Mouse (Mus musculus): ENCODE data around the gene Eml6. TPM values are rescaled to one million over a fixed set of nuclear protein-coding genes. Genes with fewer than 3 reads are reported as not detected.

Eml6 gene
- polyA plus RNA-seq, 1 experiment from 2014 or later, result 1.1 TPM

- WGBS, result 89% methylated on average over 14 of the region's 14 CpGs
- H3K4me1 ChIP-seq (ENCODE audit: control insufficient read depth, insufficient read depth, low read length), result no peaks in the 10 kb centered on the region
- no peaks in the 10 kb centered on the region for H3K36me3 ChIP-seq (ENCODE audit: control insufficient read depth, insufficient read depth, low read length)
- no peak for DNase-seq (ENCODE audit: low spot score)
- H3K27ac ChIP-seq (ENCODE audit: low read depth, low read length), result no peak overlapping the region
- no peaks in the 10 kb centered on the region for H3K27me3 ChIP-seq (ENCODE audit: control insufficient read depth, insufficient read depth, low read length)
- H3K9ac ChIP-seq (ENCODE audit: low read length), result no peak overlapping the region
- no peak overlapping the region for H3K4me3 ChIP-seq (ENCODE audit: low read depth, low read length)
- no peak overlapping the region for H3K4me2 ChIP-seq (ENCODE audit: low read depth)
- ATAC-seq (ENCODE audit: insufficient read depth, low FRiP score, low TSS enrichment), result no peak; the same call in 1 of the 2 replicates
- no peaks in the 10 kb centered on the region for H3K9me3 ChIP-seq (ENCODE audit: control insufficient read depth, low read length)
These were observed 273.9 kb downstream of the Eml6 start for GRCm38 (mm10) chr11:29751648-29752611.

GRCm38 (mm10) chr11:29751013-29751412 lies 274.8 kb downstream of the Eml6 start:
- 96% methylated on average over 2 of the region's 2 CpGs for WGBS
- H3K4me1 ChIP-seq (ENCODE audit: control insufficient read depth, insufficient read depth, low read length), result no peaks in the 10 kb centered on the region

DNA sequence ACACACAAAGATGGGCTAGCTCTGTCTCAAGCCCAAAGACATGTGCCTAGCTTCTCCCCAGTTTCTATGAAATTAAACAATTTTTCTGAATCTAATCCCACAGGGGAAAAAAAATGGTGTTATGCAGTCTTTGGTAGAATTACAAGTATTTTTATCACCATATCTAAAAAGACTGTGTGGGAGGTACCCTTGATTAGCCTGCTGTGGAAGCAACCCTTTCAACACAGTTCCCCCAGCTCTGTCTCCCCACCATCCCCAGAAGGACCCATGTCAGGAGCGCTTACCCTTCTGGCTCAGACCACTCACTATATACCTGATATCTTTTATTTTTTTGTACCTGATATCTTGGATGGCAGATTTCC lies 276.4 kb downstream of the Eml6 start:
- ATAC-seq (ENCODE audit: insufficient read depth, low FRiP score, low TSS enrichment), result no peak
- H3K27ac ChIP-seq (ENCODE audit: low read depth, low read length), result no peak overlapping the region
- peaks cover 7% of the 10 kb centered on the region for H3K36me3 ChIP-seq (ENCODE audit: control insufficient read depth, insufficient read depth, low read length)
- no peak overlapping the region for H3K9ac ChIP-seq (ENCODE audit: low read length)
- H3K27me3 ChIP-seq (ENCODE audit: control insufficient read depth, insufficient read depth, low read length), result no peaks in the 10 kb centered on the region
- DNase-seq (ENCODE audit: low spot score), result no peak
- H3K4me2 ChIP-seq (ENCODE audit: low read depth), result no peak overlapping the region
- 100% methylated on average over 1 of the region's 1 CpGs for WGBS
- H3K4me3 ChIP-seq (ENCODE audit: low read depth, low read length), result no peak overlapping the region
- H3K4me1 ChIP-seq (ENCODE audit: control insufficient read depth, insufficient read depth, low read length), result no peaks in the 10 kb centered on the region
- H3K9me3 ChIP-seq (ENCODE audit: control insufficient read depth, low read length), result no peaks in the 10 kb centered on the region

More at GRCm38 (mm10) chr11:29751013-29751412, 274.8 kb downstream of the Eml6 start:
- no peak for DNase-seq (ENCODE audit: low spot score)
- no peak for ATAC-seq (ENCODE audit: insufficient read depth, low FRiP score, low TSS enrichment)
- no peaks in the 10 kb centered on the region for H3K27me3 ChIP-seq (ENCODE audit: control insufficient read depth, insufficient read depth, low read length)
- H3K9ac ChIP-seq (ENCODE audit: low read length), result no peak overlapping the region
- H3K4me2 ChIP-seq (ENCODE audit: low read depth), result no peak overlapping the region
- no peak overlapping the region for H3K4me3 ChIP-seq (ENCODE audit: low read depth, low read length)
- H3K9me3 ChIP-seq (ENCODE audit: control insufficient read depth, low read length), result no peaks in the 10 kb centered on the region
- H3K27ac ChIP-seq (ENCODE audit: low read depth, low read length), result no peak overlapping the region
- H3K36me3 ChIP-seq (ENCODE audit: control insufficient read depth, insufficient read depth, low read length), result peaks cover 7% of the 10 kb centered on the region

- Histone ChIP-seq H3K27ac (ENCODE audit: low read depth, low read length) (no peak overlapping the region), H3K4me2 (ENCODE audit: low read depth) (no peak overlapping the region), H3K27me3 (ENCODE audit: control insufficient read depth, insufficient read depth, low read length) (no peaks in the 10 kb centered on the region), H3K4me1 (ENCODE audit: control insufficient read depth, insufficient read depth, low read length) (no peaks in the 10 kb centered on the region), H3K36me3 (ENCODE audit: control insufficient read depth, insufficient read depth, low read length) (peaks cover 7% of the 10 kb centered on the region), H3K9me3 (ENCODE audit: control insufficient read depth, low read length) (no peaks in the 10 kb centered on the region), H3K4me3 (ENCODE audit: low read depth, low read length) (no peak overlapping the region), H3K9ac (ENCODE audit: low read length) (no peak overlapping the region)
- DNase-seq (ENCODE audit: low spot score), result no peak
- WGBS, result 91% methylated on average over 8 of the region's 8 CpGs
- no peak for ATAC-seq (ENCODE audit: insufficient read depth, low FRiP score, low TSS enrichment)
These were observed 276.9 kb downstream of the Eml6 start for GRCm38 (mm10) chr11:29748750-29749467.

- no peak overlapping the region for H3K4me3 ChIP-seq (ENCODE audit: low read depth, low read length)
- no peaks in the 10 kb centered on the region for H3K4me1 ChIP-seq (ENCODE audit: control insufficient read depth, insufficient read depth, low read length)
- WGBS, result 73% methylated on average over 1 of the region's 1 CpGs
- H3K9me3 ChIP-seq (ENCODE audit: control insufficient read depth, low read length), result no peaks in the 10 kb centered on the region
- no peak overlapping the region for H3K27ac ChIP-seq (ENCODE audit: low read depth, low read length)
- ATAC-seq (ENCODE audit: insufficient read depth, low FRiP score, low TSS enrichment), result no peak
- peaks cover 7% of the 10 kb centered on the region for H3K36me3 ChIP-seq (ENCODE audit: control insufficient read depth, insufficient read depth, low read length)
- H3K27me3 ChIP-seq (ENCODE audit: control insufficient read depth, insufficient read depth, low read length), result no peaks in the 10 kb centered on the region
- DNase-seq (ENCODE audit: low spot score), result no peak
- H3K9ac ChIP-seq (ENCODE audit: low read length), result no peak overlapping the region
- H3K4me2 ChIP-seq (ENCODE audit: low read depth), result no peak overlapping the region
These were observed 278.0 kb downstream of the Eml6 start for GRCm38 (mm10) chr11:29747881-29748280.

DNA sequence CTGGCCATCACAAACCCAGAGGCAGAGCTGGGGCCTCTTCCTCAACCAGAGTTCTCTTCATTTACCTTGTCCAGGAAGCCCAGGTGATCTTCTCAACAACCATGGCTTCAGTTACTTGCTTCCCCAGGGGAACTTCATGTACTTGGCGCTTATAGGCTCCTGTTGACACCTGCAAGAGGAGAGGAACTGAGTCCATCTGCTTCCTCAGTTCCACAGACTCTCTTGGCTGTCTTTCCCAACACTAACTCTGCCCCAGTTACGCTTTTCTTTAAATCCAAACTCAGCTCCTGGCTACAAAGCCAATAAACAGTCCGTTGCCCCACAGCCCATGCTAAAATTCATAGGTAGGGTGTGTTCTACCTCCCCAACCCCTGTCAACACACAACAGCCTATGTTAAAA lies 278.5 kb downstream of the Eml6 start:
- Histone ChIP-seq H3K27me3 (ENCODE audit: control insufficient read depth, insufficient read depth, low read length) (no peaks in the 10 kb centered on the region), H3K4me1 (ENCODE audit: control insufficient read depth, insufficient read depth, low read length) (no peaks in the 10 kb centered on the region), H3K4me2 (ENCODE audit: low read depth) (no peak overlapping the region), H3K9ac (ENCODE audit: low read length) (no peak overlapping the region), H3K9me3 (ENCODE audit: control insufficient read depth, low read length) (no peaks in the 10 kb centered on the region), H3K27ac (ENCODE audit: low read depth, low read length) (no peak overlapping the region), H3K4me3 (ENCODE audit: low read depth, low read length) (no peak overlapping the region), H3K36me3 (ENCODE audit: control insufficient read depth, insufficient read depth, low read length) (peaks cover 7% of the 10 kb centered on the region)
- no peak for DNase-seq (ENCODE audit: low spot score)
- no peak for ATAC-seq (ENCODE audit: insufficient read depth, low FRiP score, low TSS enrichment)
- WGBS, result 96% methylated on average over 3 of the region's 3 CpGs

- H3K9ac ChIP-seq (ENCODE audit: low read length), result no peak overlapping the region
- H3K36me3 ChIP-seq (ENCODE audit: control insufficient read depth, insufficient read depth, low read length), result peaks cover 8% of the 10 kb centered on the region
- no peaks in the 10 kb centered on the region for H3K9me3 ChIP-seq (ENCODE audit: control insufficient read depth, low read length)
- H3K27ac ChIP-seq (ENCODE audit: low read depth, low read length), result no peak overlapping the region
- H3K4me3 ChIP-seq (ENCODE audit: low read depth, low read length), result no peak overlapping the region
- no peaks in the 10 kb centered on the region for H3K4me1 ChIP-seq (ENCODE audit: control insufficient read depth, insufficient read depth, low read length)
- ATAC-seq (ENCODE audit: insufficient read depth, low FRiP score, low TSS enrichment) (no peak), DNase-seq (ENCODE audit: low spot score) (no peak)
- no peak overlapping the region for H3K4me2 ChIP-seq (ENCODE audit: low read depth)
- WGBS, result 87% methylated on average over 9 of the region's 9 CpGs
- H3K27me3 ChIP-seq (ENCODE audit: control insufficient read depth, insufficient read depth, low read length), result no peaks in the 10 kb centered on the region
These were observed 279.6 kb downstream of the Eml6 start for GRCm38 (mm10) chr11:29746203-29746602.

DNA sequence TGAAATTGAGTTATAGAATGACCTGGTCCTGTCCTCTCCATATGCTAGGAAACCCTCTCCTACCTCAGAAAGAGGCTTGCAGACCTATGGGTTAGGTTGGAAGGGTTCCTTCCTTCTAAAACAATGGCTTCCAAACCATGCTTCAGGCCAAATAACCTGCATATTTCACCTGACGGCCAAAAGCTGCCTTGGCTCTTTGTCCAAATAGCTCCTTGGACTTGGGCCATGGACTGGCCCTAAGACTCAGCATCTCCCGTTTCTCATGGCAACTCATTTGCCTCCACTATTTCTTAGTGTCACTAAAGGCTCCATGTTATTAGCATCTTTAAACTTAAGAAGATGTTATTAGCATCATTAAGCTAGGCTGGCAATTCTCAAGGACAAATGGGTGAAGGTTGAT lies 280.3 kb downstream of the Eml6 start:
- Histone ChIP-seq H3K27me3 (ENCODE audit: control insufficient read depth, insufficient read depth, low read length) (no peaks in the 10 kb centered on the region), H3K9me3 (ENCODE audit: control insufficient read depth, low read length) (no peaks in the 10 kb centered on the region), H3K4me1 (ENCODE audit: control insufficient read depth, insufficient read depth, low read length) (no peaks in the 10 kb centered on the region), H3K27ac (ENCODE audit: low read depth, low read length) (no peak overlapping the region), H3K9ac (ENCODE audit: low read length) (no peak overlapping the region), H3K4me2 (ENCODE audit: low read depth) (no peak overlapping the region), H3K4me3 (ENCODE audit: low read depth, low read length) (no peak overlapping the region), H3K36me3 (ENCODE audit: control insufficient read depth, insufficient read depth, low read length) (peaks cover 8% of the 10 kb centered on the region)
- ATAC-seq (ENCODE audit: insufficient read depth, low FRiP score, low TSS enrichment) (no peak), DNase-seq (ENCODE audit: low spot score) (no peak)
- WGBS, result 93% methylated on average over 2 of the region's 2 CpGs
